Mouse (Mus musculus) MEL (cell line): ENCODE measurements around the gene Pdia3.

Source experiments
- CHD2 ChIP-seq: IDR thresholded peaks from 2 replicates; pipeline ENCODE4 v1.6.1; 2011; ENCODE audit warnings: low read length, improper control_type of control experiment
- CTCF ChIP-seq, 3 experiments: IDR thresholded peaks in 2 of 3; conservative IDR thresholded peaks in 1 of 3; 2 replicates each; pipeline ENCODE4 v1.5.1; 2011 to 2012; ENCODE audit warnings: low read length in 3 of 3, low read depth in 2 of 3, mild to moderate bottlenecking in 2 of 3, improper control_type of control experiment in 1 of 3, inconsistent platforms in 1 of 3, mixed read lengths in 1 of 3, moderate library complexity in 1 of 3; ENCODE audit not compliant: control insufficient read depth in 1 of 3, insufficient read depth in 1 of 3, poor library complexity in 1 of 3, severe bottlenecking in 1 of 3
- EP300 ChIP-seq, 2 experiments: IDR thresholded peaks; 2 replicates each; pipeline ENCODE4 v1.6.1; 2011; ENCODE audit warnings: improper control_type of control experiment in 2 of 2, low read length in 2 of 2, low read depth in 1 of 2, mild to moderate bottlenecking in 1 of 2
- ETS1 ChIP-seq: IDR thresholded peaks from 2 replicates; pipeline ENCODE4 v1.6.1; 2012; ENCODE audit warnings: low read depth, mild to moderate bottlenecking, inconsistent platforms, low read length, improper control_type of control experiment, moderate library complexity
- HCFC1 ChIP-seq: IDR thresholded peaks from 2 replicates; pipeline ENCODE4 v1.6.1; 2012; ENCODE audit warnings: low read depth, mild to moderate bottlenecking, inconsistent platforms, low read length, improper control_type of control experiment, moderate library complexity
- MAX ChIP-seq: IDR thresholded peaks from 2 replicates; pipeline ENCODE4 v1.6.1; 2011; ENCODE audit warnings: low read length, improper control_type of control experiment
- POLR2A ChIP-seq, 2 experiments: IDR thresholded peaks; 2 replicates each; pipeline ENCODE4 v1.6.1; 2011 to 2012; ENCODE audit warnings: low read length in 2 of 2, mild to moderate bottlenecking in 2 of 2, control low read depth in 1 of 2, improper control_type of control experiment in 1 of 2, low read depth in 1 of 2, moderate library complexity in 1 of 2; ENCODE audit not compliant: control insufficient read depth in 1 of 2, insufficient read depth in 1 of 2, poor library complexity in 1 of 2
- RCOR1 ChIP-seq: IDR thresholded peaks from 2 replicates; pipeline ENCODE4 v1.6.1; 2012; ENCODE audit warnings: low read depth, mild to moderate bottlenecking, inconsistent platforms, low read length, improper control_type of control experiment
- ZNF384 ChIP-seq: IDR thresholded peaks from 2 replicates; pipeline ENCODE4 v1.6.1; 2012; ENCODE audit warnings: low read depth, mild to moderate bottlenecking, inconsistent platforms, low read length, improper control_type of control experiment

DNA sequence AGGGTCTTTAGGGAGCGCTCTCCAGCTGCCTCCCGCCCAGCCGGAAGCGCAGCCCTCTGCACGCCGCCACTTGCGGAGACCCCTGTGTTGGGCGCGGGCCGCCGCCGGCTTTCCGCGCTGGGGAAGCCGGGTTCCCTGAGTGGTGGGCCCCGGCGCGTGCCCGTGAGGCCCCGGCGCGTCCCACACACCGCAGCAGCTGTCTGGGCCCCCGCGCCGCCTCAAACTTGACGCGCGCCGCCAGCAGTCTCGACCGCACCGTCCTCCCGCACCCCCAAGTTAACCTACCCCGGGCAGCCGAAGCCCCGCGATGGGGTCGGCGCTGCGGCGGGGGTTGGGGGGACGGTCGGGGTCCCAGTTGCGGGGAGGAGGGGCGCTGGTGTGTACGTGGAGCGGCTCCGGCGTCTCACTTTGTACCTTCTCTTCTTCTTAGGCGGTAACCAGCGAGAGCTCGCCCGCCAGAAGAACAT is 36.0 kb downstream of the Pdia3 start:
- TF ChIP-seq EP300 (IDR thresholded peaks at IDR 0.05; ENCODE audit: low read depth in 1 of 2, low read length in 2 of 2): no peak
- no peak for TF ChIP-seq ETS1
- no peak for TF ChIP-seq POLR2A (IDR thresholded peaks at IDR 0.05; ENCODE audit: control insufficient read depth in 1 of 2, insufficient read depth in 1 of 2, low read depth in 1 of 2, low read length in 2 of 2, poor library complexity in 1 of 2)
- TF ChIP-seq CTCF (IDR thresholded peaks at IDR 0.05 in 2 of 3, conservative IDR thresholded peaks at IDR 0.05 in 1 of 3; ENCODE audit: control insufficient read depth in 1 of 3, insufficient read depth in 1 of 3, low read depth in 2 of 3, low read length in 3 of 3, poor library complexity in 1 of 3, severe bottlenecking in 1 of 3): no peak
- TF ChIP-seq RCOR1: no peak
- no peak for TF ChIP-seq MAX
- no peak for TF ChIP-seq ZNF384
- TF ChIP-seq HCFC1: no peak; the same call in 1 of the 2 replicates
- no peak for TF ChIP-seq CHD2
